Mouse (Mus musculus) neutrophil, adult 83 days (primary cell): ENCODE measurements around the gene Dnase1l2. TPM values are rescaled to one million over a fixed set of nuclear protein-coding genes. Genes with fewer than 3 reads are reported as not detected.

Experiments used
- total RNA-seq, 2 experiments: library from RNA; stranded (reverse); gene quantifications; one replicate each; pipeline ENCODE4 v1.2.4; 2023

Dnase1l2 gene
- 1 to 10 TPM; 2.8 to 3.4 TPM for total RNA-seq

DNA sequence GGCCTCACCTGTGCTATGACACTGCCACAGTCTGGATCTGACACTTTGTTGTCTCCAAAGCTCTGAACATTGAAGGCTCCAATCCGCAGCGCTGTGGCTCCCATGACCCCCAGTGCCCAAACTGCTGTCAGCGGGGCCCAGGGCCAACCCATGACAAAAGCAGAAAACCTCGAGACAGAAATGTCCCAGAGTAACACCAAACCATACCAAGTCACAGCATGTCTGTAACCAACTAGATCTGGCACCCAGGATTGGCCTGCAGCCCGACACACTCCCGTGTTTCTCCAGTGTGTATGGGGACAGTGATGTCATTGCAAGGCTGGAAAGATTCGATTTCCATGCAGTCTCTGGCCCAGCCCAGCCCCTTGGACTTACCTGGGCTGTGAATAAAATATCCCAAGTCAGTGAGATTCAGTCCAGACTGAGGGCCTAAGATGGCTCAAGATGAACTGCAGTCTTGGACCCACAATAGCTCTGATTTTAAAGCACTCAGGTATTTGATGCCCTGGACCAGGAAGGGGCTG is at the start of gene Dnase1l2:
Gene Dnase1l2 (minus strand): TSS at position 474 of the 524 bp plus-strand sequence.

DNA sequence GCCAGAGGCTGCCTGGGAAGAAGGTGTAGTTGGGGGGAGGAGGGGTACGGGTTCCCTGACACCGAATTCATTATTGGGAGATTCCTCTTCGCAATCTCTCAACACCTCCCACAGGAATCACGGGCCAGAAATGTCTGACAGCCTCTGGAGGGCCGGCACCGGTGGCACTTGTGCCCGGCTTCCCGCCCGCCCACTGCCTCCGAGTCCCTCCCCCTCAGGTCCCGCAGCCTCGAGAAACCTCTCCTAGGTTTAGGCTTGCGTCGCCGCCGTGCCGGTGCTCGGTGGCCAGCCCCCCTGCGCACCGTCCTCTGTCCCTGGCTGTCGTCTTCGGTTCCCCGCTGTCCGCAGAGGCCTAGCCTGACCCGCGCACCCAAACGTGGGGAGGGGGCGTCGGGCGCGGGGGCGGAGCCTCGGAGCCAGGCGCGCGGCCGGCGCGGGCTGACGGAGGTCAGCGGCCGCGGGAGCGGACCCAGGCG is 45.3 kb upstream of the Dnase1l2 start, which contains the start of gene Caskin1:
Gene Caskin1 (plus strand): TSS at position 416 of the 476 bp plus-strand sequence.

DNA sequence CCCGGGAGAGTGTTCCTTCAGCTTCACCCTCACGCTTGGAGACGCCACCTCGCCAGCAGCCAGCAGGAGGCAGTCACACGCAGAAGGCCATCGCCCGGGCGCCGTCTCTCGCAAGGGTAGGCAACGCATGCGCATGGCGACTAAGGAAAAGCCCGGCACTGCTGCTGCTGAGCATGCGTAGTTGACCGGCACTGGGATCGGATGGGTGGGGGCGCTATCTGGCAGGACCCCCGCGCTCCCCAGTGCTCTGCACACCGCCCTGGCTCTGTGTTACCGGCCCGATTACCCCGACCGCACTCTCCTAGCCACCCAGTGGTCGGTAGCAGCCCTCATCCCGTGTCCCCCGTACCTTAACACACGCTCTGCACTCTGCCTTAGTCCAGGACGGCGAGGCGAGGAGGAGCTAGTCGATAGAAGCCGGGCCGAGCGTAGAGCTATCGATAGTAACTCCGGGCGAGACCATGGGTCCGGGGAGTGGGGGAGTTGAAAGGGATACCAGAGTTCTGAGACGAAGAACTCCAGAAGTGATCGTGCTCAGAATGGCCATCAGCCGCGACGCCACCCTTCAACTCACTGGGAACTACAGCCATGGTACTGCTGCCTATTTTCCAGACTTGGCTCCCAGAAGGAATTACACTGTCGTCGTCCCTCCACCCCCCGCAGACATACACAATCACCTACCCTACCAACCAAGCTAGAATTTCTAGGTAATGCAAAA is 35.9 kb upstream of the Dnase1l2 start, which contains the start of gene Mlst8:
Gene Mlst8 (minus strand): TSS at position 416 of the 718 bp plus-strand sequence.

DNA sequence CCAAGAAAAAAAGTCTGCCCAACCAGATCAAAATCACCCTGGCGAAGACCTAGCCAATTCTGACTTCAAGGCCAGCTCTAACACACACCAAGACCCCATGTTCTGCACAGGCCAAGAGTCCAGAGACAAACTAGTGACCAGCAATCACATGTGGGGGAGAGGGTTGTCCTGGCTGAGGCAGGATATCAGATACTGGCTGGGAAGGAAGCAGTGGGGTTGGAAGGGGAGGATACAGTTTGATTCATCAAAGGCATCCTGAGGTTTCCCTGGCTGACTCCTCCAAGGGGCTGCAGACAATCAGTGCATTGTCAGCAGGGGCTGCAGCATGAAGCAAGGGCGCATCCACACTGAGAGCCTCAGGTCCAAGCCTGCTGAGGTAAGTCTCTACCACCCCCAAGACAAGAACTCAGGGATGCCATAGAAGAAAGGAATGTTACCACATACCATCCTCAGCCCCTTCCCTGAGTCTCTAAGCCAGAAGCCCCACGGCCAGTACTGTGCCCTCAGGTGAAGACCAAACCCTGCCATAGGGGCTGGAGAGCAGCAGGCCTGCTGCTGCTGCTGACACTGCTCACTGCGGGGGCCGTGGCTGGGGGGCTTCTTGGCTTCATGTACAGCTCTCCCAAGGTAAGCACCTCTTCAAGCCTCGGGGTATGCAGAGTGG is 30.8 kb upstream of the Dnase1l2 start, which contains the start of gene Bricd5:
Gene Bricd5 (plus strand): TSS at position 273 of the 664 bp plus-strand sequence.

DNA sequence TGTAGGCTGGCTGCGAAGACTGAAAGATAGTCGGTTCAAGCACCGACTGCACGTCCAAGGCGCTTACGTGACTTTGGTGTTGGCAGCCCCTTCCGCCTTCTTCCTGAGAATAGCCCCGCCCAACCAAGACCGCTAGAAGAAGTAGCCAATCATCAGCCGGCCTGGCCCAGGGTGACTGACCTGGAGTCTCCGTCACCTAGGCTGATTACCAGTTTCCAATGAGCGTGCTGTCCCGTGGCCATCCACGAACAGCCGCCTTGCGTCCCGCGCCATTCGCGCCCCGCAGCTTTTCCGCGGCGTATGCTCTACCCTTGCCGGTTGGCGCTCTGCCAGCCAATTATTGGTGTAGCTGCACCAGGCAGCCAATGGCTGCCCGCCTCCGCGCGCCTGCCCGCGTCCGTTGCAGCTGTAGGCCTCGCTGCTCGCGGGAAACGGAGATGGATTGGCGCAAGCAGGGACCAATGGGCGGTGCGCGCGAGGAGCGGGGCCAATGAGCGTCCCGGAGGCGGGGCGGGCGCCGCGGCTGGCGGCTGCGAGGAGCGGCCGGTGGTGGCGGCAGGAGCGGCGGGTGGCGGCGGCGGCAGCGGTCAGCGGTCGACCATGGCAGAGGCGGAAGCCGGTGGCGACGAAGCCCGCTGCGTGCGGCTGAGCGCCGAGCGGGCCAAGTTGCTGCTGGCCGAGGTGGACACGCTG is 27.2 kb upstream of the Dnase1l2 start, which contains the start of the genes E4f1 and Pgp:
Gene E4f1 (minus strand): TSS at position 404 of the 693 bp plus-strand sequence.
Gene Pgp (plus strand): TSS at position 483 of the 693 bp plus-strand sequence.

DNA sequence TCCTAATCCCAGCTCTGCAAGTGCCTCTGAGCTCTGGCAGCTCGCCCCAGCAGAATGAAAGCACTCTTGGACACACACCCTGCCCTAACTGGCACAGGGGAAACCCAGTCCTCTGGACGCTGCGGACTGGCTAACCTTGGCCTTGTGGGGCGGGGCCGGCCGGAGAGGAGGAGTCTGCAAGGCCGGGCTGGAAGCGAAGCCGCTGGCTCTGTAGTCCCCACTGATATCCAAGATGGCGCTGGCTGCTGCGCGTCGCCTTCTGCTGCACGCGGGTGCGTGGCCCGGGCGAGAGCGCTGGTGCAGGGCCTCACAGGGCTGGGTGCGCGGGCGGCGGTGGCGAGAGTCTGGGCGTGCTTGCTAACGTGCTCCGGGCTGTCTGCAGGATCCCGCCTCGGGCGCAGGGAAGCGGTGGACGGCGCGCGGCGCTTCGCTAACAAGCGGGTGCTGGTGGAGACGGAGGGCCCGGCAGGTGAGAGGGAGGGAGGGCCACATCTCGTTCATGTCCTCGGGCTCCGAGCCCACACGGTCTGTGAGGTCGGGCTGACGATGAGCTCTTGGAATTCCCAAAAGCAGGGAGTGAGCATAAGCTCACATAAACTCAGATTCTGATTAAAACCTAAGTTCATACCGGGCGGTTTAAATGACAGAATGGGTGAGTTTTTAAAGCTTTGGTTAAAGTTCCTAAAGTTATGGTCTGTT is 16.3 kb downstream of the Dnase1l2 start, which contains the start of gene Eci1:
Gene Eci1 (plus strand): TSS at position 171 of the 699 bp plus-strand sequence.

DNA sequence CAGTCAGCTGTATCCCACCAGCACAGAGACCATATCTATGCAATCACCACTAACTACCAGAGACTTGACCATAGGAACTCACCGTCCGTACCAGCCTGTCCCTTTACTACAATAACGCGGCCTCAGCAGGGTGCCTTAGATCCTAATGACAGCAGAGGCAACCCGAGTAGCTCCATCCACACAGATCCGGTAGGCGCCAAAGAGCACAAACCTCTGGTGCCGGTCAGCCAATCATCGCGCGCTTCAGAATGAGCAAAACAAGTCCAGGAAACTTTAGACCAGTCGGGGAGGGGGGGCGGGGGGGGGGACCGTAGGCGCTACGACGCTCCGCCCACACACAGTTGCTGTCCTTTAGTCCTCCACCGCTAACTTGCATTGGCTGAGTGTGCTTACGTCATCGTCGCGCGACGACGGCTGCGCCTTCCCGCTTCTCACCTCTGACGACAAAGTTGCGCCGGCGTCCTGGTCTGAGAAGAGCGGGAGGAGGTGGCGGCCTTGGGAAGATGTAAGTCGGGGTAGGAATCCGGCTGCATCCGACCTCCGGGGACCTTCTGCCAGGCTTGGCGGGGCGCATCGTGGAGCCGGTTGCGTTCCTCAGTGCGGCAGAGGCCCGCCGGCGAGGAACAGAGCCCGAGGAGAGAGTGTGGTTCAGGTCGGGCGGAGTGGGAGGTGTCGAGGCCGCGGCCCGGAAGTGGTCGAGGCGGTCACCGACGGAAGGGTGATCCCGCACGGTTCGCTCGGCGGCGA is 28.5 kb downstream of the Dnase1l2 start, which contains the start of gene Rnps1:
Gene Rnps1 (plus strand): TSS at position 336 of the 747 bp plus-strand sequence.

Other genes with a start within 250 kb of the Dnase1l2 start
- gene Tbc1d24, start 237.5 kb downstream of the Dnase1l2 start, total RNA-seq = 10 to 100 TPM; 16.7 to 18.3 TPM
- under 1 TPM; 0.37 to 0.40 TPM for gene Ntn3, start 233.6 kb downstream of the Dnase1l2 start, total RNA-seq
- 10 to 100 TPM; 10.3 to 11.3 TPM for gene Tedc2, start 222.3 kb downstream of the Dnase1l2 start, total RNA-seq
- 10 to 100 TPM; 57.0 to 58.7 TPM for gene Ccnf, start 191.6 kb downstream of the Dnase1l2 start, total RNA-seq
- under 1 TPM in 1 of 2 experiments, not detected in 1; 0.31 TPM for gene Abca17, start 92.0 kb downstream of the Dnase1l2 start, total RNA-seq
- 10 to 100 TPM; 42.7 to 46.0 TPM for gene Abca3, start 91.2 kb downstream of the Dnase1l2 start, total RNA-seq
- gene Rnps1, start 28.5 kb downstream of the Dnase1l2 start, total RNA-seq = 10 to 100 TPM; 65.6 to 72.3 TPM
- 10 to 100 TPM; 11.3 to 16.4 TPM for gene Eci1, start 16.5 kb downstream of the Dnase1l2 start, total RNA-seq
- gene E4f1, start 27.2 kb upstream of the Dnase1l2 start, total RNA-seq = 10 to 100 TPM; 35.8 to 38.2 TPM
- gene Pgp, start 27.3 kb upstream of the Dnase1l2 start, total RNA-seq = 10 to 100 TPM; 29.7 to 33.2 TPM
- gene Bricd5, start 30.8 kb upstream of the Dnase1l2 start, total RNA-seq = under 1 TPM in 1 of 2 experiments, not detected in 1; 0.35 TPM
- 10 to 100 TPM; 46.7 to 47.8 TPM for gene Mlst8, start 36.0 kb upstream of the Dnase1l2 start, total RNA-seq
- not detected for gene Caskin1, start 45.5 kb upstream of the Dnase1l2 start, total RNA-seq
- 100 to 1,000 TPM; 130 to 144 TPM for gene Traf7, start 84.8 kb upstream of the Dnase1l2 start, total RNA-seq
- 1 to 10 TPM in 1 of 2 experiments, under 1 TPM in 1; 0.42 to 1.2 TPM for gene Rab26, start 91.1 kb upstream of the Dnase1l2 start, total RNA-seq
- gene Pkd1, start 106.7 kb upstream of the Dnase1l2 start, total RNA-seq = 10 to 100 TPM; 18.7 TPM
- gene Tsc2, start 189.5 kb upstream of the Dnase1l2 start, total RNA-seq = 10 to 100 TPM; 40.6 to 46.9 TPM
- 1 to 10 TPM; 1.0 to 3.5 TPM for gene Nthl1, start 189.6 kb upstream of the Dnase1l2 start, total RNA-seq
- gene Slc9a3r2, start 207.2 kb upstream of the Dnase1l2 start, total RNA-seq = 1 to 10 TPM; 2.0 to 2.9 TPM
- not detected for gene Npw, start 215.4 kb upstream of the Dnase1l2 start, total RNA-seq
- gene Zfp598, start 226.6 kb upstream of the Dnase1l2 start, total RNA-seq = 10 to 100 TPM; 26.5 to 28.8 TPM
- under 1 TPM in 1 of 2 experiments, not detected in 1; 0.20 TPM for gene Syngr3, start 246.8 kb upstream of the Dnase1l2 start, total RNA-seq